Mouse (Mus musculus) megakaryocyte-erythroid progenitor cell, adult 5 weeks (primary cell): ENCODE measurements around the gene Nprl3. TPM values are rescaled to one million over a fixed set of nuclear protein-coding genes. Genes with fewer than 3 reads are reported as not detected.

ENCODE experiments used
- polyA plus RNA-seq: library from polyadenylated mRNA; stranded (reverse); fragments of >175 nt; gene quantifications from 2 replicates; pipeline ENCODE4 v1.2.3, GENCODE M21; 2012

The Nprl3 gene
- polyA plus RNA-seq: 32.3 and 34.7 TPM in 2 replicates

GRCm38 (mm10) chr11:32267188-32267884 lies at the start of gene Nprl3:
TSS of gene Nprl3 (minus strand) at chr11:32267707.

GRCm38 (mm10) chr11:32299865-32300264 lies 32.4 kb upstream of the Nprl3 start, which contains the start of gene Hbq1a:
TSS of gene Hbq1a (plus strand) at chr11:32300069.

GRCm38 (mm10) chr11:32296203-32296602 lies 28.7 kb upstream of the Nprl3 start, which contains the start of gene Hba-a2:
TSS of gene Hba-a2 (plus strand) at chr11:32296489.

GRCm38 (mm10) chr11:32286695-32287492 lies 19.4 kb upstream of the Nprl3 start, which contains the start of gene Hbq1b:
TSS of gene Hbq1b (plus strand) at chr11:32286965.

GRCm38 (mm10) chr11:32283091-32283777 lies 15.7 kb upstream of the Nprl3 start, which contains the start of gene Hba-a1:
TSS of gene Hba-a1 (plus strand) at chr11:32283511.

GRCm38 (mm10) chr11:32276347-32276746 lies 8.8 kb upstream of the Nprl3 start, which contains the start of gene Hba-x:
TSS of gene Hba-x (plus strand) at chr11:32276400.

GRCm38 (mm10) chr11:32226124-32226871 lies 41.2 kb downstream of the Nprl3 start, which contains the start of gene Mpg:
TSS of gene Mpg (plus strand) at chr11:32226505.

GRCm38 (mm10) chr11:32221951-32222409 lies 45.5 kb downstream of the Nprl3 start, which contains the start of gene Rhbdf1:
TSS of gene Rhbdf1 (minus strand) at chr11:32222300.

GRCm38 (mm10) chr11:32205058-32205873 lies 62.2 kb downstream of the Nprl3 start, which contains the start of gene Snrnp25:
TSS of gene Snrnp25 (plus strand) at chr11:32205415.

GRCm38 (mm10) chr11:32200075-32200601 lies 67.4 kb downstream of the Nprl3 start, which contains the start of gene Il9r:
TSS of gene Il9r (minus strand) at chr11:32200279.

Other genes starting within 250 kb of the Nprl3 start
- 0.04 and 0.13 TPM in 2 replicates for gene Il9r, start 67.4 kb downstream of the Nprl3 start, polyA plus RNA-seq
- 53.1 and 58.3 TPM in 2 replicates for gene Snrnp25, start 62.3 kb downstream of the Nprl3 start, polyA plus RNA-seq
- gene Rhbdf1, start 45.4 kb downstream of the Nprl3 start, polyA plus RNA-seq: 2.9 and 6.0 TPM in 2 replicates
- 7.3 and 7.9 TPM in 2 replicates for gene Mpg, start 41.2 kb downstream of the Nprl3 start, polyA plus RNA-seq
- not detected in 2 replicates for gene Hba-x, start 8.7 kb upstream of the Nprl3 start, polyA plus RNA-seq
- gene Hba-a1, start 15.8 kb upstream of the Nprl3 start, polyA plus RNA-seq: 485 and 868 TPM in 2 replicates
- not detected in 2 replicates for gene Hbq1b, start 19.3 kb upstream of the Nprl3 start, polyA plus RNA-seq
- 294 and 751 TPM in 2 replicates for gene Hba-a2, start 28.8 kb upstream of the Nprl3 start, polyA plus RNA-seq
- not detected in 2 replicates for gene Hbq1a, start 32.4 kb upstream of the Nprl3 start, polyA plus RNA-seq
- gene Sh3pxd2b, start 80.1 kb upstream of the Nprl3 start, polyA plus RNA-seq: 4.6 and 4.9 TPM in 2 replicates
- gene Ubtd2, start 187.7 kb upstream of the Nprl3 start, polyA plus RNA-seq: 5.7 and 11.8 TPM in 2 replicates